Mouse (Mus musculus): ENCODE measurements around the gene Zfp599.
"Not testable (repeated sequence)": the region's sequence is repeated elsewhere in the genome, so short reads cannot be mapped to it uniquely, and the experiment has no call there.

Zfp599 gene

GRCm38 (mm10) chr9:22259184-22260091 is at the start of gene Zfp599:
Gene Zfp599 (minus strand): TSS chr9:22259895.
- peak; percentile 65 for DNase-seq

DNA sequence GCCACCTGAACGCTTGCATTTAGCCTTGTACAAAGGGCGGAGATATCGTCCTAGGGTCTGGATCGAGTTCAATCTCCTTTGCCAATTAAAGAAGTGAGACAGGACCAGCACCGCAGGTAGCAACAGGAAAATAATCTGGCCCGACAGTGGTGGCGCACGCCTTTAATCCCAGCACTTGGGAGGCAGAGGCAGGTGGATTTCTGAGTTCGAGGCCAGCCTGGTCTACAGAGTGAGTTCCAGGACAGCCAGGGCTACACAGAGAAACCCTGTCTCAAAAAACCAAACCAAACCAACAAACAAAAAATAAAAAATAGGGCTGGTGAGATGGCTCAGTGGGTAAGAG is 48.2 kb upstream of the Zfp599 start:
- DNase-seq: not testable (repeated sequence)

DNA sequence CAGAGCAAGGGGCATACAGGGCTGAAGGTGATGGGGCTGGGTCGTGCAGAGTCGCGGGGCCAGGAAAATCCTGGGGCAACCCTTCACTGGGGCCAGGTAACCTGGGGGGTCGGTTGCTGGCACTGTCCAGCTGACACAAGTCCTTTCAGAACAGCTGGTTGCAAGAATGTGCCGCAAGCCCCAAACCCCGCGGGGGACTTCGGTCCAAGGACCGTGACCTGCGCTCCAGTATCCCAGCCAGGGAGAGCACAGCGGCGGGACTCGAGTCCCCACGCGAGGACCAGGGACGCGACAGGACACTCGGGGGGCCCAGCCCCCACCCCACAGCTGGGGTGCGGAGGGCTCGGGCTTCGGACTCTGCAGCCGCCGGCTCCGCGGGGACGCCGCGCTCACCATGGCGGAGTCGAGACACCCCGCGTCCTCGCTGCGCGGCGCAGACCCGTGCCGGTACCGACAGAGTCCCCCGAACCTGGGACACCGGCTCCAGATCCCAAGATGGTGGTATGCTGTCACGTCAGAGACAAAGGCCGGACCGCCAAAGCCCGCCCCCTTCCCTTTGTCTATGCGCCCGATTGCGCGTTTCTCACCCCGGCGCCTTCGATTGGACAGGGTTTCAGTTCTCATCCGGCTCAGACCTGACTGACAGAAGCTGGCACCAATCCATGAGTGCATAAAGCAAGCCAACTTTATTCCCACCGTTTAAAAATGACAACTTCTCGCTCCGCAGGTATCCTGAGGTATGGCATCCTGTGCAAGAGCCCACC is 47.6 kb upstream of the Zfp599 start, which contains the start of gene Zfp810:
Zfp810 (minus strand) TSS at position 493 of the 764 bp plus-strand sequence.
- peak; percentile 94 for DNase-seq

- DNase-seq: no peak
These were observed 47.0 kb upstream of the Zfp599 start for GRCm38 (mm10) chr9:22306726-22307125.

- no peak for DNase-seq
These were observed 42.5 kb upstream of the Zfp599 start for GRCm38 (mm10) chr9:22302199-22302598.

DNA sequence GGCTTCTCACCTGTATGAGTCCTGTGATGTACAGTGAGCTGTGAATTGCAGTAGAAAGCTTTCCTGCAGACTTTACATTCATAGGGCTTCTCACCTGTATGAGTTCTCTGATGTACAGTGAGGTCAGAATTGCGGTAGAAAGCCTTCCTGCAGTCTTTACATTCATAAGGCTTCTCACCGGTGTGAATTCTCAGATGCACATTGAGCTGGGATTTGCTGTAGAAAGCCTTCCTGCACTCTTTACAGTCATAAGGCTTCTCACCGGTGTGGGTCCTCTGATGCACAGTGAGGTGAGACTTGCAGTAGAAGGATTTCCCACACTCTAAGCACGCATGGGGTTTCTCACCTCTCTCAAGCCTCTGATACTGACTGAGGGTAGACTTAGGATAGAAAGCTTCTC is 19.0 kb upstream of the Zfp599 start:
- DNase-seq: no peak

- DNase-seq: no peak
These were observed 9.2 kb upstream of the Zfp599 start for GRCm38 (mm10) chr9:22268886-22269285.

DNA sequence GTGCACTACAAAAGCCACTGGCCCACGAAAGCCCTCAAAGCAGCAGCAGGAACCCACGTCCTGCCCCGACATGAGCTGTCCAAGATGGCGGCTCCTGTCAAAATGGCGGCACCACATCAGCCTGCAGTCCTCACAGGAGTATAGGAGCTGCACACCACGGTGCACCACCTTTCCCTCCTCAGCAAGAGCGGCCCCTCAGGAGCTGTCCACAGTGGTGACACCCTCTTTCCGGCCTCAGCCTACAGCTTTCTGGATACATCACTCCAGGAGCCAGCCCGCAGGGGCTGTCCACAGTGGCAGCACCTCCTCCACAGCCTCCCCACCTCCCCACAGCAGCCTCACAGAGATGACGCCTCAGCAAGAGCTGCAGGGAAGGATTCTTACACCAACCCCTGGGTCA is 2.9 kb upstream of the Zfp599 start:
- no peak for DNase-seq

- DNase-seq: no peak
These were observed 1.9 kb upstream of the Zfp599 start for GRCm38 (mm10) chr9:22261594-22261993.

DNA sequence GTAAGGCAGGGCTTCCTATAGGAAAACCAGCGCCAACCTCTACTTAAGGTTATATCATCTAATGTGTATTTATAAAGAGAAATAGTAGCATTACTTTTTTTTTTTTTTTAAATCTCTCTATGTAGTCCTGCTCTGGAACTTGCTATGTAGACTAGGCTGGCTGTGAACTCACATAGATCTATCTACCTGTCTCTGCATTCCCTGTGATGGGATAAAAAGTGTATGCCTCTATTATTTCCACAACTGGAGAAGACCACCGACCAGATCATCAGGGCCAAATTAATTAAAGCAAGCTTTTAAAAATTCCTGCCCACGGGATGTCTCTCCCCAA is 362 bp upstream of the Zfp599 start:
- no peak for DNase-seq

GRCm38 (mm10) chr9:22258784-22259183 is 911 bp downstream of the Zfp599 start:
- no peak for DNase-seq

DNA sequence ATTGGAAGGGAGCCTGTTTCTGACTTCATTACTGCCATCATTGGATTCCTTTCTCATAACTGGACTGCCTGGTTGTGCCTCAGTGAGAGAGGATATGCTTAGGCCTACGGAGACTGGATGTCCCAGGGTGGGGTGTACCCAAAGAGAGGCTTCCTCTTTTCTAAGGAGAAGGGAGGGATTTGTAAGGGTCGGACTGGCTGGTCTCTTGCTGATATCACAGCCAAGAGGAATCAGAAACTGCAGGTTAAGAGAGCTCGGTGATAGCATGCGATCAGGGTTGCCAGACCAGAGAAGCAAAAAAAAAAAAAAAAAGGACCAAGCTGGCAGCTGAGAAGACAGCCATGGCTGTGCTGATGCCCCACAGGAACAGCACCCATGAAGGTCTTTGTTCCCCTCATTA is 3.1 kb downstream of the Zfp599 start:
- DNase-seq: no peak

DNA sequence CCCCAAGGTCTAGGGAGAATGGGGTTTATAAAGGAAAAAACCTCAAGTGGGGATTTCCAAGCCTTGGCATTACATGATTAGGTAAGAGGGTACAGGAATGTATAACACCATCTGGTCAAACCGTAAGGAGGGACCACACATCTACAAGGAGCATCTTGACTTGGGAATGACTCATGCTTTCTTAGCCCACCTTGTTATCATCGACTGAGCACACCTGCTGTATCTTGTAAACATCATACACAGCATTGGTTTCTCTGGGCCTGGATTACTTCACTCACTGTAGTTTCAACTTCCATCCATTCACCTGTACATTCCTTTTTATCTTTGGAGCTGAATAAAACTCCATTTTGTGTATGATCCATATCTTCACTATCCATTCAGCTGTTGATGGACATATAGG is 15.5 kb downstream of the Zfp599 start:
- DNase-seq: no peak

DNA sequence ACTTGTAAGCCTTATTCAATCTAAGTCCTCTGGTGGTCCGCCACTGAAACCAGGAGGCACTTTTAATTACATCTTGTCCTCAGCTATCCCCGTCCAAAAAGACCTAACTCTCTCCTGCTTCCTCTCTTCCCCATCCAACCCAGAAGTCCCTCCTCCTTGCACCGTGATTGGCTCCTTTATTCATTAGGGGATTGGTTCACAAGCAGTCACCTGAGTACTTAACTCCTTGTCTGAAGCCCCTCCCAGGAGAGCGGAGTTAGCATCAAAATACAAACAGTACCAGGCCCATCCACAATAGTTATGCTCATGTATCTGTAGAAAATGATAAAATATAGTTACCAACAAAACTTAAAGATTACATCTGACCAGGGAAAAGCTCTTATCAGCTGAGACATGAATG is 19.7 kb downstream of the Zfp599 start:
- DNase-seq: no peak

DNA sequence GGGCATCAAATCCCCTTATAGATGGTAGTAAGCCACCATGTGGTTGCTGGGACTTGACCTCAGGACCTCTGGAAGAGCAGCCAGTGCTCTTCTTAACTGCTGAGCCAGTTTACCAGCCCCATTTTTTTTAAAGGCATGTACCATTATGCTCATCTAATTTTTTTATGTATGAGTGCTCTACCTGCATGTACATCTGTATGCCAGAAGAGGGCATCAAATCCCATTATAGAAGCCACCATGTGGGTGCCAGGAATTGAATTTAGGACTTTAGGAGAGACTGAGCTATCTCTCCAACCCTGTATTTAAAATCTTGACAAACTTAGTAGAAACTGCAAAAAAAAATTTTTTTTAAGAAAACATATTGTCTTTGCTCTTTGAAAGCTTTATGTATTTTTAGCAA is 29.1 kb downstream of the Zfp599 start:
- no peak for DNase-seq

DNA sequence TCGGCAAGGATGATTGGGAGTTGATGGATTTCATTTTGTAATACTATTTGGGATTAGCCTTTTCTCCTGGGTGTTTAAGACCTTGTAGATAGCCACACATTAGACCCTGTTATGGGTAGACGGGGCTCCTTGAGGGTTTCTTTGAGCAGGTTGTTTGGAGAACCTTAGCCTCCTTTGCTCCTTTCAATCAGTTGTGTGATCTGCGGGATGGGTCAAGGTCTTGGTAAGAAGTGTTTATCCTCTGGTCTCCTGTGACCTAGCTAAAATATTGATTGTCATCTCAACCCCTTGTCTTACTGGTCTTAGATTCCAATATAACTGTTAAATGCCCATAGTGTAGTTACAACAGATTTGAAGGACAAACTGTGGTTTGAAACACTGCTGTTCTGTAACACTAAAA is 29.6 kb downstream of the Zfp599 start:
- DNase-seq: no peak

- no peak for DNase-seq
These were observed 30.2 kb downstream of the Zfp599 start for GRCm38 (mm10) chr9:22229386-22230026.

GRCm38 (mm10) chr9:22226846-22227245 is 32.8 kb downstream of the Zfp599 start:
- peak; percentile 38 for DNase-seq

DNA sequence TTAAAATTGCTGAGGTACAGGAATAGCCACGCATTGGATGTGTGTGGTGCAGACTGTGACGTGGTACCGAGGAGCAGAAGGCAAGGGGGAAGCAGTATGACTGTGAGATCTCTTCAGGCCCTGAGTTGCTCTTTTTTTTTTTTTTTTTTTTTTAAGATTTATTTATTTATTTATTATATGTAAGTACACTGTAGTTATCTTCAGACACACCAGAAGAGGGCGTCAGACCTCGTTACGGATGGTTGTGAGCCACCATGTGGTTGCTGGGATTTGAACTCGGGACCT is 33.4 kb downstream of the Zfp599 start:
- DNase-seq: not testable (repeated sequence)

GRCm38 (mm10) chr9:22225581-22226388 is 33.9 kb downstream of the Zfp599 start, which contains the start of gene Zfp809:
Gene Zfp809 (plus strand): TSS chr9:22225714.
- DNase-seq: peak; percentile 100

DNA sequence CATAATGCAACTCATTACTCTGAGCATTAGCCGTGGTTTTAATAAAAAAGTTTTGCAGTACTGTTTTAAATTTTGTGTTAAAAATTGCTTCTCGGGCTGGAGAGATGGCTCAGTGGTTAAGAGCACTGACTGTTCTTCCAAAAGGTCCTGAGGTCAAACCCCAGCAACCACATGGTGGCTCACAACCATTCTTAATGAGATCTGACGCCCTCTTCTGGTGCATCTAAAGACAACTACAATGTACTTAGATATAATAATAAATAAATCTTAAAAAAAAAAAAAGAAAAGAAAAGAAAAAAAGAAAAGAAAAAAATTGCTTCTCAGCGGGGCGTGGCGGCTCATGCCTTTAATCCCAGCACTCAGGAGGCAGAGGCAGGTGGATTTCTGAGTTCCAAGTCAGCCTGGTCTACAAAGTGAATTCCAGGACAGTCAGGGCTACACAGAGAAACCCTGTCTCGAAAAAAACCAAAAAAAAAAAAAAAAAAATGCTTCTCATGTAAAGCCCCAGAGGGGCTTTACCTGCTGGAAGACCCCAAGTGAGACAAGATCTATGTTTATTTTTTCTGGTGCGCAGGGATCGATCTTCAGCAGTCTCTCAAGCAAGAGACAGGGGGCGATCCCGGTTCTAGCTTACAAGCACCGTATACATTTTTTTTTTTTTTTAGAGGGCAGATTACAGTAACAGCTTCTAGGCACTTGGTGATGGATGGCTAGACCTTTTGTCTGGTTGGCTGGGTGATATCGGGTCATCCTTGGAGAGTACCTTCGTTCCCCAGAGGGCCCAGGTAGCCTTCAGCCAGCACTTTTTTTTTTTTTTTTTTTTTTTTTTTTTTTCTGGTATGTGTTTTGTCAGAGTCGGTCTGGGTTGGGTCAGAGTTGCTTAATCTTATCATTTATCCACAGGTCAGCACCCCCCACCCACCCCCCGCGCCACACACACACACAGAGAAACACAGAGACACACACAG is 34.9 kb downstream of the Zfp599 start:
- DNase-seq: peak; percentile 16

GRCm38 (mm10) chr9:22224066-22224465 is 35.6 kb downstream of the Zfp599 start:
- no peak for DNase-seq
